Mouse (Mus musculus): ENCODE results near the gene Rbm47.

Gene Rbm47

GRCm38 (mm10) chr5:66067219-66067618 is 105.7 kb downstream of the Rbm47 start:
- DNase-seq (ENCODE audit: low spot score in 2 of 2) = no peak

GRCm38 (mm10) chr5:66062930-66063220 is 110.0 kb downstream of the Rbm47 start:
- no peak for DNase-seq (ENCODE audit: low spot score in 2 of 2)

GRCm38 (mm10) chr5:66062046-66062929 is 110.6 kb downstream of the Rbm47 start:
- DNase-seq (ENCODE audit: low spot score in 2 of 2) = no peak

GRCm38 (mm10) chr5:66061667-66062045 is 111.3 kb downstream of the Rbm47 start:
- DNase-seq (ENCODE audit: low spot score in 2 of 2) = no peak

GRCm38 (mm10) chr5:66058844-66059243 is 114.1 kb downstream of the Rbm47 start:
- no peak for DNase-seq (ENCODE audit: low spot score in 2 of 2)

- DNase-seq (ENCODE audit: low spot score in 2 of 2) = no peak
These were observed 116.2 kb downstream of the Rbm47 start for GRCm38 (mm10) chr5:66056680-66057079.

GRCm38 (mm10) chr5:66054394-66054793 is 118.5 kb downstream of the Rbm47 start:
- DNase-seq (ENCODE audit: low spot score in 2 of 2) = no peak

- no peak for DNase-seq (ENCODE audit: low spot score in 2 of 2)
These were observed 120.0 kb downstream of the Rbm47 start for GRCm38 (mm10) chr5:66052777-66053548.

- DNase-seq (ENCODE audit: low spot score in 2 of 2) = no peak
These were observed 122.1 kb downstream of the Rbm47 start for GRCm38 (mm10) chr5:66050841-66051240.

- no peak for DNase-seq (ENCODE audit: low spot score in 2 of 2)
These were observed 126.6 kb downstream of the Rbm47 start for GRCm38 (mm10) chr5:66046356-66046755.

- no peak for DNase-seq (ENCODE audit: low spot score in 2 of 2)
These were observed 129.0 kb downstream of the Rbm47 start for GRCm38 (mm10) chr5:66043897-66044296.

GRCm38 (mm10) chr5:66042651-66043340 is 130.1 kb downstream of the Rbm47 start:
- no peak for DNase-seq (ENCODE audit: low spot score in 2 of 2)

GRCm38 (mm10) chr5:66040744-66041279 is 132.1 kb downstream of the Rbm47 start:
- no peak for DNase-seq (ENCODE audit: low spot score in 2 of 2)

- no peak for DNase-seq (ENCODE audit: low spot score in 2 of 2)
These were observed 133.1 kb downstream of the Rbm47 start for GRCm38 (mm10) chr5:66039813-66040212.

GRCm38 (mm10) chr5:66037066-66037465 is 135.9 kb downstream of the Rbm47 start:
- no peak for DNase-seq (ENCODE audit: low spot score in 2 of 2)

GRCm38 (mm10) chr5:66036440-66037054 is 136.4 kb downstream of the Rbm47 start:
- no peak for DNase-seq (ENCODE audit: low spot score in 2 of 2)

GRCm38 (mm10) chr5:66034375-66035195 is 138.3 kb downstream of the Rbm47 start:
- DNase-seq (ENCODE audit: low spot score in 2 of 2) = no peak

- no peak for DNase-seq (ENCODE audit: low spot score in 2 of 2)
These were observed 140.1 kb downstream of the Rbm47 start for GRCm38 (mm10) chr5:66032826-66033225.

- no peak for DNase-seq (ENCODE audit: low spot score in 2 of 2)
These were observed 141.2 kb downstream of the Rbm47 start for GRCm38 (mm10) chr5:66031699-66032098.

GRCm38 (mm10) chr5:66028232-66028631 is 144.7 kb downstream of the Rbm47 start:
- no peak for DNase-seq (ENCODE audit: low spot score in 2 of 2)

- DNase-seq (ENCODE audit: low spot score in 2 of 2) = no peak
These were observed 145.7 kb downstream of the Rbm47 start for GRCm38 (mm10) chr5:66027206-66027605.
